Mouse (Mus musculus) macrophage (primary cell): ENCODE results near the gene Pld2. TPM values are rescaled to one million over a fixed set of nuclear protein-coding genes. Genes with fewer than 3 reads are reported as not detected.

Experiments
- H3K27ac ChIP-seq: fragments of 350-480 bp; formaldehyde crosslinking; 2 replicates; pipeline ENCODE4 v1.9.0; 2021
- H3K36me3 ChIP-seq: fragments of 350-480 bp; formaldehyde crosslinking; 2 replicates; pipeline ENCODE4 v1.9.0; 2021; ENCODE audit errors: inconsistent target
- H3K4me3 ChIP-seq: fragments of 350-480 bp; formaldehyde crosslinking; 2 replicates; pipeline ENCODE4 v1.9.0; 2021; ENCODE audit errors: inconsistent target
- H3K79me2 ChIP-seq: fragments of 350-480 bp; formaldehyde crosslinking; 2 replicates; pipeline ENCODE4 v1.9.0; 2021; ENCODE audit errors: inconsistent target
- WGBS: methylation state at CpG from one replicate; pipeline ENCODE4 v1.1.7; 2026; ENCODE audit warnings: inconsistent platforms; ENCODE audit not compliant: missing documents; 5-methylcytosine and 5-hydroxymethylcytosine counted together
- polyA plus RNA-seq: library from polyadenylated mRNA; stranded (reverse); fragments of 250-400 nt; gene quantifications from 3 replicates; pipeline ENCODE4 v1.2.4, GENCODE M21; 2018; ENCODE audit warnings: inconsistent platforms

The Pld2 gene
- polyA plus RNA-seq, 1 experiment from 2014 or later, result 25.0 TPM

DNA sequence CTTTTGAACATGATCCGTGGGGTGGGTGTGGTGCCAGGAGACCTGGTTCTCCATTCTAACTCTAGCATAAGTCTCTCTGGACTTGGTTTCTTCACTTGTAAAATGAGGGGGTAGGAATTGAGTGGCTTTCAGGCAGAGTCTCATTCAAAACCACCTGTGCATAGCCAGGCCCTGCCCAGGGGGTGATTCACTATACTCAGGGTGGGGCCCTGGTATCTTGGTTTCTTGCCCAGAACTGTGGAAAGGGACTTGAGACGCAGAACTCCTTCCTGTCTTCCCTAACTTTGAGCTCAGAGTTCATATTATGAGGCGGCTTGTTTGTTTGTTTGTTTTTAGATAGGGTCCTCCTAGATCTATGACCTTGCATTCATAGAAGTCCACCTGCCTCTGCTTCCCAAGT is 37.3 kb downstream of the Pld2 start:
- H3K27ac ChIP-seq, result no peak overlapping the region
- 93% methylated on average over 3 of the region's 3 CpGs for whole genome bisulfite sequencing
- H3K79me2 ChIP-seq, result peaks cover 96% of the 10 kb centered on the region
- H3K4me3 ChIP-seq, result no peak overlapping the region
- no peaks in the 10 kb centered on the region for H3K36me3 ChIP-seq

DNA sequence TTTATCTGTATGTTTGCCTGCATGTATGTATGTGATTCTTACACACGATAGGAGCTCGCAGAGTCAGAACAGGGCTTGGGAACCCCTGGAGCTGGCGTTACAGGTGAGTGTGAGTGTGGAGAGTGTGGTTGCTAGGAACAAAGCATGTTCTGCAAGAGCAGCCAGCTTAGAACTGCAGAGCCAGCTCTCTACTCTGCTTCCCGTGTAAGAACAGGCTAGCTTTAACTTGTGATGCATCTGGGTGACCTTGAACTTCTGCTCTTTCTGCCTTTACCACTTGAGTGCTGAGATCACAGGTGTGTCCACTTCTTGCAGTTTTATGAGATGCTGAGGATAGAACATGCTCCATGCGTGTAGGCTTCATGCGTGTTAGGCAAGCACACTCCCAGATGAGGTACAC is 39.1 kb downstream of the Pld2 start:
- no peaks in the 10 kb centered on the region for H3K36me3 ChIP-seq
- 93% methylated on average over 6 of the region's 6 CpGs for WGBS
- no peak overlapping the region for H3K27ac ChIP-seq
- no peak overlapping the region for H3K4me3 ChIP-seq
- H3K79me2 ChIP-seq, result peaks cover 90% of the 10 kb centered on the region

DNA sequence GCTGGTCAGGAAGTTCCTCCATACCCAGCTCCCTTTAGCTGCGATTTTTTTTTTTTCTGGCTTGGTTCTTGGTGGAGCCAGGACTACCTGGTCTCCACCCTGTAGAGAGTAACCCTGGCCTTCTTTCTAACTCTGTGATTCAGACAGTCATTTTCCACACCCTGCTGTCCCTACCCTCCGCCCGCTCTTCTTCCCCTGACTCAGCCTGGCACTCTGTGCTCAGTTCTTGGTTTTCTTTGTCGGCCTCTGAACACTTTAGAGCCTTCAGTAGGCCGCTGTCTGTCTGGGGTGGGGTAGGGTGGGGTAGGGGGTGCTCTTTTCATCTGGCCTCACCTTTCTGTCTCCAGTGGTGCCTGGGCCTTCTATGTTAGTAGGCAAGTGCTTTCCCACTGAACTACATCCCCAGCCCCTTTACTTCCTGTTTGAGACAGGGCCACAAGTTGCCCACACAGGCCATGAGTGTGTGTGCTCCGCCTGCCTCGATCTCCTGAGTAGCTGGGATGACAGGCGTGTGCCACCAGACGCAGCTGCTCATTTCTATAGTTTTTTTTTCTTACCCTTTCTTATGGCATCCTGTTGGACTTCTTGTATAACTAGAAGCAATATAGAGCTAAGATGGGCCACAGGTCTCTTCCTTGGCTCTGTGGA is 40.0 kb downstream of the Pld2 start:
- Histone ChIP-seq H3K36me3 (no peaks in the 10 kb centered on the region), H3K27ac (peak overlapping the region; percentile 31), H3K79me2 (peaks cover 90% of the 10 kb centered on the region), H3K4me3 (no peak overlapping the region)
- 41% methylated on average over 9 of the region's 9 CpGs for WGBS

DNA sequence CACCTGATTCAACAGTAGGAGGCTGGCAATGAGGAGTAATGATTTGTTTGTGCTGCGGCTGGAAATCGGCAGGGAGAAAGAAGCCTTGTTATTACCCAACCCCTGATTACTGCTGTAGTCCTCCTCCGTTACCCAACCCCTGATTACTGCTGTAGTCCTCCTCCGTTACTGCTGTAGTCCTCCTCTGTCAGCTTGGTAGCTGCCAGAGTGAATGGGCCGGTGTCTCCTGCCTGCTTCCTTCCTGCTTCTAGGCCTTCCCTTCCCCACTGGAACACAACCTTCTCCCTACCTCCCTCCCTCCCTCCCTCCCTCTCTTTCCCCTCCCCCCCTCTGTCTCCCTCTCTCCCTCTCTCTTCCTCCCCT is 40.5 kb downstream of the Pld2 start:
- Histone ChIP-seq H3K36me3 (no peaks in the 10 kb centered on the region), H3K4me3 (no peak overlapping the region), H3K79me2 (peaks cover 90% of the 10 kb centered on the region), H3K27ac (peak overlapping the region; percentile 31)
- WGBS, result 42% methylated on average over 4 of the region's 5 CpGs

DNA sequence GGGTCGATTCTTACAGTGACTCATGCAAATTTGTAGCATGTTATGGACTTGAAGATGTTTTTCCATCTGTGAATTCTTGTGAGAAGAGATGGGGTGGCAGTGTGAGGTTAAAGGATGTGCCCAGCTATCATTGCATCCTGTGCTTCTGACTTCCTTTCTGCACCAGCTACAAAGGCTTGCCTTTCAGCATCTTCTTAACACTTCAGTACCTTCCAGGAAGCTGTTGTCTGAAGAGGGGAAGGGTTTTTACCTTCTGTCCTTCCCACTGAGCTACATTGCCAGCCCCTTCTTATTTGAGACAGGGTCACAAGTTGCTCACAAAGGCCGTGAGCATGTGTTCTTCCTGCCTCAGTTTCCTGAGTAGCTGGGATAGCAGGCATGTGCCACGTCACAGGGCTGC is 41.1 kb downstream of the Pld2 start:
- 48% methylated on average over 3 of the region's 3 CpGs for WGBS
- Histone ChIP-seq H3K79me2 (peaks cover 90% of the 10 kb centered on the region), H3K36me3 (no peaks in the 10 kb centered on the region), H3K27ac (no peak overlapping the region), H3K4me3 (no peak overlapping the region)

DNA sequence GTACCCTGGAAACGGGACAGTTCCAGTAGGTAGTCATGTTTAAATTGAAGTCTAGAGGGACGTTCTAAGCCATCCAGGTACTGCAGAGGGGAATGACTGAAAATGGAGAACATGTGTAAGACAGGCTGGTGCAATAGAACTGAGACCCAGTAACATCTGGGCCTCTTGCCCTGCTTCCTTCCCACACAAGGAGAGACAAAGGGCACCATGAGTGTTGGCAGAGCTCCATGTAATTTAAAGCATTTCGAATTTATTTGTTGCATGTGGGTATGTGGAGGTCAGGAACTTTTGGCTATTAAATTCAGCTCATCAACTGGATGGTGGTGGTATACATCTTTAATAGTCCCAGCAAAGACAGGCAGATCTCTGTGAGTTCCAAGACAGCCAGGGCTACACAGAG is 42.3 kb downstream of the Pld2 start:
- Histone ChIP-seq H3K4me3 (no peak overlapping the region), H3K79me2 (peaks cover 90% of the 10 kb centered on the region), H3K27ac (no peak overlapping the region; the same call in 1 of the 2 replicates), H3K36me3 (no peaks in the 10 kb centered on the region)
- 38% methylated on average over 3 of the region's 3 CpGs for WGBS

DNA sequence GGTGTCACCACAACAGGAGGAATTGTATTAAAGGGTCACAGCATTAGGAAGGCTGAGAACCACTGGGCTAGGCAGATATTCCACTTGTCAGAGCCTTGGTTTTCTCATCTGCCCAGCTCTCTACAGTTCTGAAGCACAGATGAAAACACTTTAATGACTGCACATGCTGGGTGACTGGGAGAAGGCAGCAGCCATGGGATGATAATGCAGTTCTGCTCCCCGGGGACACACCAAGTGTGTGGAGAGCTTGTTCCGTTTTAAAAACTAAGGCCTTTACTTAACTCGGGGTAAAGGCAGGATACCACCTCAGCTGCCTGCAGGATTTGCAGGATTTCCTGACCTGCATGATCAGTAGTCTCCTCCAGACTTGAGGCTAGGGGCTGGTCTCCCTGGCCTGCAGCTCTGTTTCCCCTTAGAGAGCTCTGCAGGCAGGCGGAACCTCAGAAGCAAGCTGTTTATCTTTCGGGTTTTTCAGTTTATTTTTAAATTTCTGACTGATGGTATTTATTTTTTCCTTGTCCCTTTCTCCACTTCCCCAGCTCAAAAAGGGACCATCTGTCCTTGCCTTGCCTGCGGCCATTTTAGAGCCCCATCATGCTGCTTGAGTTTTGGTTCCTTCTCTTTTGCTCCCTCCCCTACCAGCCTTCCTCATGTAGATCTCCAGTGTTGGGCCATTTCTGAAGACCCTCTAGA is 43.3 kb downstream of the Pld2 start:
- H3K36me3 ChIP-seq, result no peaks in the 10 kb centered on the region
- no peak overlapping the region for H3K4me3 ChIP-seq
- peak overlapping the region; percentile 60 for H3K27ac ChIP-seq
- 28% methylated on average over 6 of the region's 6 CpGs for WGBS
- peaks cover 90% of the 10 kb centered on the region; the same call in 1 of the 2 replicates for H3K79me2 ChIP-seq

DNA sequence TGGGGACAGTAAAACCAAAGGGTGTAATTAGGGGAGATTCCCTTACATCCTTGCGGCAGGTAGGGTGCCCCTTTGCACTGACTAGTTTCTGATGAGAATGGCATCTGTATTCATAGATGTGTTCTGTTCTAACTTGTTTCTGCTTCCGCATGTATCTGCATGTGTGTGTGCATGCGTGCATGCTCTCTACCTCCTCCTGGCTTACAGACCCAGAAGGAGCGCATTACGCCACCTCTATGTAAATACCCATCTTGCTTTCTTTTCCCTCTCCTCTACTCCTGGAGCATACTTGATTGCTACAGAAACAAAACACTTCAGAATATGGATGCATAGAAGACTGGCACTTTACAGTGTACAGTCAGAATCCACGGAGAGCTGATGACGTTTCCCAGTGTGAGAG is 43.9 kb downstream of the Pld2 start:
- peaks cover 90% of the 10 kb centered on the region; the same call in 1 of the 2 replicates for H3K79me2 ChIP-seq
- no peaks in the 10 kb centered on the region for H3K36me3 ChIP-seq
- WGBS, result 95% methylated on average over 7 of the region's 7 CpGs
- H3K27ac ChIP-seq, result peak overlapping the region; percentile 60
- H3K4me3 ChIP-seq, result no peak overlapping the region

DNA sequence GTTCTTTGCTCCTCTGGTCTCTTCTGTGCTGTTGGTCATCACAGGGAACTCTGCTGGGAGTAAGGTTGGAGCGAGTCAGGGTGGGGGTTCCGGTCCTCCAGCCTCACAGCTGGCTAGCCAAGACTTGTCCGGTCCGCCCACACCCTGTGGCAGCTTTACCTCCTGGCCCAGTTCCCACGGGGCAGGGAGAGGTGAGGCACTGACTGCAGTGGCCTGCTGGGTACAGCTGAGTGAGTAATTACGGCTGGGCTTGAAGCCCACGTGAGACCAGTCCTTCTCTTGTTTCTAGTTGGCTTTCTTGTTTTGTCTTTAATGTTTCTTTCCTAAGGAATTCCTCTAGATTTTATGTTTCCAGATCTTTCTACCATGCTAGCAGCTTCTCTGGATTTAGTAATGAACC is 45.6 kb downstream of the Pld2 start:
- WGBS, result 67% methylated on average over 7 of the region's 7 CpGs
- no peak overlapping the region for H3K4me3 ChIP-seq
- H3K27ac ChIP-seq, result no peak overlapping the region
- no peaks in the 10 kb centered on the region for H3K36me3 ChIP-seq
- H3K79me2 ChIP-seq, result peaks cover 92% of the 10 kb centered on the region; the same call in 1 of the 2 replicates

DNA sequence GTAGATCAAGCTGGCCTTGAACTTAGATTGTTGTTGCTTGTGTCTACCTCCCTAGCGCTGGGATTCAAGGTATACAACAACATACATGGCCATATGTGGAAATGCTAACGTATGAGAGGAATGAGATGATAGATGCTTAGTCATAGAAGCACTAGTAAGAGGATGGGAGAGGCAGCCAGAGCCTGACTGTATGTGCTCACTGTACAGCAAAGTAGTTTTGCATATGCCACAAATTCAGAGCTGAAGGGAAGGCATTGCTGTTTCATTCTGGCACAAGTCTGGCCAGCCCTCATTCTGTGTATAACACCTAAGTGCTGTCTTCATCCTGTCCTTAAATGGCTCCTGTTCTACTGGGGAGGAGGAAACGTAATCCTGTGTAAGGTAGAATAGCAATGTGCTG is 46.4 kb downstream of the Pld2 start:
- Histone ChIP-seq H3K4me3 (no peak overlapping the region), H3K36me3 (no peaks in the 10 kb centered on the region), H3K27ac (no peak overlapping the region)

DNA sequence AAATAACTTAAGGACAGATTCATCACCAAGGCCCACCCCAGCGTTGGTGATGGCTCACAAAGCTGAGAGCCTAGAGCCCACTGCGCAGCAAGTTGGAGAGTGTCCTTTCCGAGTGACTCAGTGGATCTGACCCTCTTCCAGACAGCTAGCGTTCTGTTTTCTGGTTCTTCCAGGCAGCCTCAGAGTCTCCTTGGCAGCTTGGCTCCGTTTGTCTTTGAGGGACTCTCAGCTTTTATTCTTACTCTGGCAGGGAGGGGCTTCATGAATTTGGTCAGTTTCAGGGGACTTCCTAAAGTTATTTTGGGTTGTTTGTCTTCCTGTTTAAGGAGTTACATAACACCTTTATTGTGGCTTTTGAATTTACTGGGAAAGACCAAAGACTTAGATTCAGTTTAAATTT is 47.1 kb downstream of the Pld2 start:
- H3K36me3 ChIP-seq, result no peaks in the 10 kb centered on the region
- 0 out of 2 replicates have a peak overlapping the region, but pooled peaks have one; percentile 15 for H3K27ac ChIP-seq
- H3K4me3 ChIP-seq, result no peak overlapping the region
- 37% methylated on average over 5 of the region's 5 CpGs for WGBS
- H3K79me2 ChIP-seq, result peaks cover 93% of the 10 kb centered on the region; the same call in 1 of the 2 replicates

More for the DNA sequence above, 46.4 kb downstream of the Pld2 start:
- peaks cover 93% of the 10 kb centered on the region; the same call in 1 of the 2 replicates for H3K79me2 ChIP-seq
- whole genome bisulfite sequencing, result 52% methylated on average over 3 of the region's 3 CpGs

DNA sequence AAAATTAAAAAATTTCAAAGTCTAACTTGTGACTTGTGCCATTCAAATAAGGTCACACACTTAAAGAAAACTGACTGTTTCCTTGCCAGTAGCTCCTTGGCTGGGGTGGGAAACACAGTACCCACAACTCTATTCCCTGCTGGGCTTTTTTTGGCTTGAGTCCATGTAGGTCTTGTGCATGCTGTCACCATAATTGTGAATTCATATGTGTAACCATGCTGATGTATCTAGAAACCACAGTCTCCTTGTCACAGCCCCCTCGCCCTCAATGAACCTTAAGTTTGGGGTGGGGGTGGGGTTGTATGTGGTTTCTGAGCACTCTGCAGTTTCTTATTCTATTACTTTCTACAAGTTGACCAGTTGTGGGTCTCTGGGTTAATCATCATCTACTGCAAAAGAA is 51.9 kb downstream of the Pld2 start:
- peaks cover 77% of the 10 kb centered on the region; the same call in 1 of the 2 replicates for H3K79me2 ChIP-seq
- WGBS, result 100% methylated on average over 1 of the region's 1 CpGs
- H3K4me3 ChIP-seq, result no peak overlapping the region
- H3K27ac ChIP-seq, result no peak overlapping the region
- H3K36me3 ChIP-seq, result no peaks in the 10 kb centered on the region

DNA sequence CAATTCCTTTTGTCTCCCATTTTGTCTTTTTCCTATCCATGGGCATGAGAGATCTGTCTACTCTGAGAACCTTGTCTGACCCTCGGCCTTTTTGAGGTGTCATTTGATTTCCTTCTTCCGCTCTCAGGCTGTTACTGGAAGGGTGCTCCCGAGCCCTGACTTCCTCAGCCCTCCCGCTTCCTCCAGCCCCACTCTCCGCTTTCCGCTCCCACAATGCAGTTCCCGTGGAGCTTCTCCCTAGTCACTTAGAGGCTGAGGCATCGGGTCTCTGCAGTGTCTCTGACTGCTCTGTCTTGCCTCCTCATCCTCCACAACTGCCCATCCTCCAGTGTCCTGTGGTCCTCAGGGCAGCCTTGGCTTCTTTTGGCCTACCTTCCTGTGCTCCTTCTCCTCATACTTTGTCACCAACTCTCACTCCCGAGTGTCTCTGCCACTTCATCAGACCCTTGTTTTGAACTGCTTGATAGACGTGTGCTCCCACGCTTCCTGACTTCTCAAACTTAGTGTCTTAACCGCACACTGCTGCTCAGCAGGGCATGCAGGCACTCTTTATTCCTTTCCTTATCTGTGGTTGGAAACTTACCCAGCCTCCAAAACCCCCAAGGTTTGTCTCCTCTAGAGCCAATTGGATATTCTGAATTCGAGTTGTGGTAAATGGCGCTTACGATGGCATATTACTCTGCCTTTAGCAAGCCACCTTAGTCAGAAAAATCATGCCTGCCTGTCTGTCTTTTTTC is 54.6 kb downstream of the Pld2 start:
- Histone ChIP-seq H3K27ac (peak overlapping the region; percentile 89), H3K79me2 (peaks cover 57% of the 10 kb centered on the region; the same call in 1 of the 2 replicates), H3K4me3 (no peak overlapping the region), H3K36me3 (peaks cover 6% of the 10 kb centered on the region; the same call in 1 of the 2 replicates)
- 80% methylated on average over 14 of the region's 15 CpGs for WGBS

DNA sequence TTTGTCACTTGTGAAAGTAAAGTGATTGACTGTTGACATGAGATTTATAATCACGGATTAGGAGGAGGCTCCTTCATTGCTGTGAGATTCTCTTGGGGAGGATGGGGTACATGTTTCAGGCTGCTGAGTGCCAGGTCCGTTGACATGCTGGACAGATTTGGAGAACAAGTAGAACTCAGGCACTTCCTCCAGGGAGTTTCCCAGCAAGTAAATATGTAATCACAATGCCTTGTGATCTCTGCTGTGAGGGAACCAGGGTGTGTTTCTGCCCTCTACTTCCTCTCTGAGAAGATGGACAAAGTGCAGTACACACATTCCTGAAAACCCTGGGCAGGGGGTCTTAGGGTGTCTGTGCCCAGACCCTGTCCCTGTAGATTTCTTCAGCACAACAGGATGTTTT is 55.8 kb downstream of the Pld2 start:
- Histone ChIP-seq H3K36me3 (peaks cover 7% of the 10 kb centered on the region; the same call in 1 of the 2 replicates), H3K4me3 (no peak overlapping the region), H3K79me2 (peaks cover 45% of the 10 kb centered on the region; the same call in 1 of the 2 replicates), H3K27ac (peak overlapping the region; percentile 89)
- WGBS, result 0% methylated on average over 1 of the region's 2 CpGs

DNA sequence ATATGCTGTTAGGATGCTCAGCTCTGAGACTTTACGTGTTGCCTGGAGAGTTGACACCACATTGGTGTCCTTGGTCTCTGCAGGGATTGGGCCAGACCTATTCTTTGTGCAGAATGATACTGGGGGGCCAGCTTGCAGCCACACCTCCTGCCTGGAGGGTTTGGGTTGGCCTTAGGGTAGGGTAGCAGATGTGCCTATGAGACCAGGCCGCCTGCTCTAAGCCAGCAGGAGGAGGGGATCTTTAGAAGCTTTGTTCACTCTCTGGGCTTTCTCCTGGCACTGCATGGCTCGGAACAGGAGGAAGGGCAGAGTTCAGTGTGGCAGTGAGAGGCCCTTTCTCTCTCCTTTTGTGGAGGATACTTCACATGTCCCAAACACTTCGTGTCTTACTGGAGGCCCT is 56.2 kb downstream of the Pld2 start:
- Histone ChIP-seq H3K27ac (peak overlapping the region; percentile 89), H3K79me2 (peaks cover 40% of the 10 kb centered on the region; the same call in 1 of the 2 replicates), H3K4me3 (no peak overlapping the region), H3K36me3 (peaks cover 7% of the 10 kb centered on the region; the same call in 1 of the 2 replicates)
- WGBS, result 86% methylated on average over 4 of the region's 4 CpGs
